Mouse (Mus musculus) fibroblast of lung, adult 2 months (primary cell): ENCODE results near the gene Epsti1.

ENCODE experiments used
- DNase-seq: peaks from one replicate; pipeline ENCODE4 v3.0.0-alpha.2; 2011; ENCODE audit warnings: low read depth

Gene Epsti1

DNA sequence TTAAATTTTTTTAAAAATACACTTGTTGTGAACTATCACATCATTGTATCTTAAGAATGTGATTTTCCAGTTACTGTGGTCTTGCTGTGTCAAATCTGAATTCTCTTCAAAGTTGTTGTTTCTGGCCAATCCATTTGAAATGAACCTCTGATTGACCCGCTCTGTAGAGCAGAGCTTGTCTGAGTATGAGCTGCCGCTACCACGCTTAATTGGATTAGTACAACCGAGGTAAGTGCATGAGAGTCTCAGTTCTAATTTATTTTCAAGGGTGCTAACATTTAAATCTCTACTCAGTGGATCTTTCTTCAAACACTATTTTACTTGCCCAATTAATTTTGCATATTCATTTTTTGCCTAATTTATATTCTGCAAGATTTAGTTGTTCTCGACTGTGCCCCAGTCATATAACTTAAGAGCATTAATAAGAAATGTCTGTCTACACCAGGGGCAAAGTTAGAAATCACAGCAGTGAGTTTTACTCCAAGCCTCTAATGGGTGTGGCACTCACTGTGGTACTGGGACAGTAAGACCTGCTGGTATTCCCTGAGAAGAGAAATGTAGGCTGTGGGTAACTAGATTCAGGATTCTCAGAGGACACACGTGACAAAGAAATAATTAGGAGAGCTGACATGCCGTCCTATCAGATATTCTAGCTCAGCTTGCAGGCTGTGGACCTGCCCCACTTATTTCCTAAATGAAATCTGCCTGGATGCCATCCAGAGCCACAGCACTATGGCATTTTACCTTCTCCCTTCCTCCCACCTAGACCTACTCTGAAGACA is 111.7 kb downstream of the Epsti1 start:
- DNase-seq = no peak

DNA sequence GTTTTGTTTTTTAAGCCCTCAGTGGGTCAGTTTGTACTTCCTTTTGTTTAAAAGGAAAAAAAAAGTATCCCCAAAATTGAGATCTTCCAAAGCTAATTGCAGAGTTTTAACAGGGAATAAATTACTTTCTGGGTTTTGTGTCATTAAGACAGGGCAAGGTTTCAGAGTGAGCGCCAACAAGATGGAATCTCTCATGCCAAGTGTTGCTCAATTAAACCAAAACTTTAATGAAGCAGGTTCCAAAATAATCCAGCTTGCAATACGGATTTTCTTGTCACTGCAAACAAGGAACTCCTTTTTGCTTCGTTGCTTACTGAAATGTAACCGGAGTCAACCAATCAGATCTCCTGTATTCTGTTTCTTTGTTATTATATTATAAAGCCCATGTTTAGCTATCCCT is 112.4 kb downstream of the Epsti1 start:
- no peak for DNase-seq

DNA sequence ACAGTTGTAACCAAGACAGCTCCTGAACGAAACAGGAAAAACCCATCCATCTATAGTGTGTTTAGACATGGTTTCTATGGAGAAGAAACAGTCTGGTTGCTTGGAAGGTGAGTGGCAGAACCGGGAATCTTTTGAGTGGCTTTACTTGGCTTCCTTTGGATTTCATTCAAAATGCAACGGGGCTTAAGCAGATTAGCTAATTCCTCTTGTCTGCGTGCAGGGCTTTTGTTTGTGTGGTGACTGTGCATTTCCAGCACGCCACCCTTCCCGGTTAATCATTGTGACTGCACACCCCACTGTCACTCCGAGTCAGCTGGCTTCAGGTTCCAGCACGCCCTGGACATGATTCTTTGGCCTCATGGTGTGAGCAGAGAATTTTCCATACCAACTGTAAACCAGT is 115.9 kb downstream of the Epsti1 start:
- DNase-seq = no peak

DNA sequence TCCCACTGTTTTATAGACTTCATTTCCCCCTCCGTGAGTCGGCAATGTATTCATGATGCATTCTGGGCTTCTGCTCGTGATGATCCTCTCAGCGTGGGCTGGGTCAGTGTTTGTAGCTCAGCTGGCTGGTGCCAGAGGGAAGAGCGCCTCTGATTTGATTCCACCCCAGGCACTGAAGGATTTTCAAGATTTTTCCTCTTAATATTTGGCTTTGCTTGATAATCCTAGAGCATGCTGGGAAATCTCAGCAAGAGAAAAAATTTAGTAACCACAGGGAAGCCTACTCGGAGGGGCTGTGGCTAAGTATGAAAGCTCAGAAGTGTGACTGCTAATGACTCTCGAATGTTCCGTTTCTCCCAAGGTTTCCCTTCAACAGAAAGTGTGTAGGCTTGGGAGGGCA is 134.8 kb downstream of the Epsti1 start:
- DNase-seq = no peak

DNA sequence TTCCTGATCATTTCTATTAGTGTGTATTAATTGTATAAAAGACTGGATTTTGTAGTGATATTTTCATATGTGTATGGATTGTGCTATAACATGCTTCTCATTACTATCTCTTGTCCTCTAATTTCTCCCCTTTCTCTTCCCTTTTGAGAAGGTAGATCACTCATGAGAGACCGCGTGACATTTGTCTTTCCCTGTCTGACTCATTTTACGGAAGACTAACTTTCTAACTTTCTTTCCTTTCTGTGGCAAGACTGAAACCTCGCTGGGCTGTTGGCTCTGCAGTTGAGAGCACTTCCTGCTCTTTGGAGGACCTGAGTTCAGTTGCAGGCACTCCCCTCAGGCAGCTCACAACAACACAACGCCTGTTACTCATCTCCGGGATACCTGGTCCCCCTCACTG is 136.6 kb downstream of the Epsti1 start:
- DNase-seq = no peak

DNA sequence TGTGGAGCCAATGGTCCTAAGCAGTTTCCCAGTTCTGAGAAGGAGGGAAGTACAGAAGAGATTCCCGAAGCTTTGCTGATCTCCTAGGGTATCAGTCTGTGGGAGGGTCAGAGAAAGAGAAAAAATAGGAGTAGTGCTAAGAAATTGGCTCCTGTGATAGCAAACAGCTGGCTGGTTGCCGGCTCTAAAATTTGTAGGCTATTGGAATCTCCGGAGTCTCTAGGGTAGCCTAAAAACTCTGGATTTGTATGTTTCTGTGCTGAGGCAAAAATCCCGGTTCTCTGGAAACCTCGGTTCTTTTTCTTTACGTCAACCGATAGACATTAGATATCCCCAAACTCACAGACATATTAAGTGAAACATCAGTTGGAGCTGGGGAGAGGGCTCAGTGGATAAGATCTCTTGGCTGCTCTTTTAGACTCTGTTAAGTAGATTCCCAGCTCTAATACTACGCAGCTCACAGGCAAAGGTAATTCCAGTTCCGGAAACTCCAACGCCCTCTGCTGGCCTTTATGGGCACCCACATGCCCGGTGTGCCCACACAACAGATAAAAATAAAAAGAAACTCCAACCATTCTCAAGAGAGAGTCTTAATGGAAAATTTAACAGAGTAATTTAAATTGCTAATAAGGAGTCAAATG is 138.0 kb downstream of the Epsti1 start:
- no peak for DNase-seq

DNA sequence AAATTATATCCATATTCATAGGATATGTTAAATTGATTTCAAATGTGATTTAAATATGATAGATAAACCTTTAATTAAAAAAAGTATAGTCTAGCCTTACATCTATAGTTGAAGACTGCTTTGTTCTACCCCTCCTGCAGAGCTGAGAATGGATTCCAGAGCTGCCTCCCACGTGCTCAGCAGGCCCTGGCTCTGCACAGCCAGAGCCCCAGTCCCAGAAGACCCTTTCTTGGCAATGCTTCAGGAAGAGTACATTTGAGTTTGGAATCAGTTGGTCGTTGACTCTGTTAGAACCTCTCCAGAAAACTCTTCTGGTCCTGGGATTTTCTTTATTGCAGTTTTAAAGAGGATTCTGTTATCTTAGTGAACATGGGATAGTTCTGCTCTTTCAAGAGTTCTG is 139.0 kb downstream of the Epsti1 start:
- DNase-seq = no peak

DNA sequence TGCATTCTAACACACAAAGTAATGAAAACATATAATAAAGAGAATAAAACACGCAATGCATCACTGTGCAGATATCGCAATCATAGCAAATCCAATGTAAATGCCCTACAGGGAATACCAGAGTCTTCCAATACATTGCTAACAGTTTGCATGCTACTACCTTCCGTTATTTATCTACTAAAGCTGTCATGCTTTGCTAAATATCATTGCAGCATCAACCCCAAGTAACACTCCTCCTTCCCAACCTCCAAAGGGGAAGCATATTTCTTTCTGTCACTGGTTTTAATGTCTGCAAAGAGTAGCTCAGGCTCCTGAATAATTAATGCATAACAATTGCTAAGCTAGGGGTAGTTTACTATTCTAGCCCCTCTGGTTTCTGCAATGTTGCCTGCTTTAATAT is 144.2 kb downstream of the Epsti1 start:
- no peak for DNase-seq

DNA sequence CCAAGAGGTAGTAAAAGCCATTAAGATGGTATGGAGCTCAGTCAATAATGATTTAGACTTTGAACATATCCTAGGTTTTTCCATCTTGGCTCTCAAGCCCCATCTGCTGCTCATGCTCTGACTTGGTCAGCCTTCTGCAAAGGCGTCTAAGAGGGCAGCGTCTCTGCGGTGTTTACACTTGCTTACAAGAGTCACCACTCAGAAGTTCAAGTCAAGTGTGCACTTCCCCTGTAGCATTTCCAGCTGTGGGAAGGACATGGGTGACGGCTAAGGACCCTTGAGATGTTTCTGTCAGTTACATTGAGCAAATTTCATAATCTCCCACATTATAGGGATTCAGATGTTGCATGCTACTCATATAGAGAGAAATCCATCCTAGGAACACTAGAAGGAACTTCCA is 144.6 kb downstream of the Epsti1 start:
- DNase-seq = no peak
